Mouse (Mus musculus) forebrain, postnatal 0 days (tissue): Measurements from ENCODE around the gene Pmch. TPM values are rescaled to one million over a fixed set of nuclear protein-coding genes. Genes with fewer than 3 reads are reported as not detected.

ENCODE experiments used
- ATAC-seq: fragments of 200-750 bp; cut with Nextera tagmentation; 2 replicates; pipeline ENCODE4 v1.8.0; 2017; ENCODE audit warnings: mild to moderate bottlenecking, moderate library complexity
- DNase-seq: peaks from one replicate; pipeline ENCODE4 v3.0.0-alpha.2; 2015
- H3K27ac ChIP-seq: fragments of 300-500 bp; sonication (generic); 2 replicates; pipeline ENCODE4 v1.5.1; 2014; ENCODE audit warnings: low read depth, mild to moderate bottlenecking, antibody characterized with exemption, low read length, moderate library complexity, mixed read lengths
- H3K27me3 ChIP-seq: fragments of 300-500 bp; sonication (generic); 2 replicates; pipeline ENCODE4 v1.6.1; 2014; ENCODE audit warnings: mild to moderate bottlenecking, low read length, mixed read lengths; ENCODE audit not compliant: insufficient read depth
- H3K36me3 ChIP-seq: fragments of 300-500 bp; sonication (generic); 2 replicates; pipeline ENCODE4 v1.6.1; 2014; ENCODE audit warnings: mild to moderate bottlenecking, moderate library complexity; ENCODE audit not compliant: insufficient read depth
- H3K4me1 ChIP-seq: fragments of 300-500 bp; sonication (generic); 2 replicates; pipeline ENCODE4 v1.6.1; 2014; ENCODE audit warnings: antibody characterized with exemption; ENCODE audit not compliant: insufficient read depth
- H3K4me2 ChIP-seq: fragments of 300-500 bp; sonication (generic); 2 replicates; pipeline ENCODE4 v1.6.1; 2014; ENCODE audit warnings: low read depth, mild to moderate bottlenecking, moderate library complexity
- H3K4me3 ChIP-seq: fragments of 300-500 bp; sonication (generic); 2 replicates; pipeline ENCODE4 v1.5.1; 2014; ENCODE audit warnings: low read depth, low read length, mixed read lengths
- H3K9ac ChIP-seq: fragments of 300-500 bp; sonication (generic); 2 replicates; pipeline ENCODE4 v1.6.1; 2014; ENCODE audit warnings: mild to moderate bottlenecking
- H3K9me3 ChIP-seq: fragments of 300-500 bp; sonication (generic); 2 replicates; pipeline ENCODE4 v1.6.1; 2016; ENCODE audit warnings: low read length
- CTCF ChIP-seq: sonication (generic); IDR thresholded peaks from 2 replicates; pipeline ENCODE4 v1.5.1; 2016; ENCODE audit warnings: antibody characterized with exemption, control low read depth, low read depth
- WGBS: fragments of 180-500 bp; shearing (Covaris S2); extraction: QIAGEN DNeasy Blood & Tissue Kit; methylation state at CpG from one replicate; pipeline ENCODE4 v1.1.7; 2014; 5-methylcytosine and 5-hydroxymethylcytosine counted together
- polyA plus RNA-seq: library from polyadenylated mRNA; unstranded; fragments of >200 nt; fragmentation: Nextera tagmentation; extraction: Ambion mirVana; gene quantifications from 2 replicates; pipeline ENCODE4 v1.2.1, GENCODE M21; 2015
- total RNA-seq: library from RNA; depleted of rRNA; stranded (reverse); fragments of >200 nt; gene quantifications from 2 replicates; pipeline ENCODE4 v1.2.3, GENCODE M21; 2014; rRNA removed

Pmch gene
- 16.7 and 24.4 TPM in 2 replicates for total RNA-seq
- 18.9 and 45.7 TPM in 2 replicates for polyA plus RNA-seq

- no peak within 1 kb of the TSS for H3K4me2 ChIP-seq
- H3K27ac ChIP-seq = no peak within 1 kb of the TSS
- no peak for ATAC-seq
- TF ChIP-seq CTCF = no peak
- DNase-seq = no peak
- no peaks in the 10 kb centered on the region for H3K27me3 ChIP-seq
- no peaks in the 10 kb centered on the region for H3K4me1 ChIP-seq
- H3K9ac ChIP-seq = no peak within 1 kb of the TSS
- H3K9me3 ChIP-seq = no peaks in the 10 kb centered on the region
- H3K36me3 ChIP-seq = no peaks in the 10 kb centered on the region
- H3K4me3 ChIP-seq = no peak within 1 kb of the TSS
- 17% methylated on average over 5 of the region's 5 CpGs for WGBS
Measured at GRCm38 (mm10) chr10:88090772-88091171, at the start of gene Pmch. TSS of gene Pmch (plus strand) at chr10:88091072.

- no peak overlapping the region for H3K9ac ChIP-seq
- 87% methylated on average over 4 of the region's 4 CpGs for WGBS
- H3K27ac ChIP-seq = no peak overlapping the region
- no peaks in the 10 kb centered on the region for H3K9me3 ChIP-seq
- H3K27me3 ChIP-seq = no peaks in the 10 kb centered on the region
- H3K36me3 ChIP-seq = no peaks in the 10 kb centered on the region
- H3K4me3 ChIP-seq = no peak overlapping the region
- H3K4me2 ChIP-seq = no peak overlapping the region
- ATAC-seq (no peak), DNase-seq (no peak)
- no peak for TF ChIP-seq CTCF
- H3K4me1 ChIP-seq = no peaks in the 10 kb centered on the region
Measured at GRCm38 (mm10) chr10:88044297-88044696, 46.6 kb upstream of the Pmch start.

- H3K9me3 ChIP-seq = no peaks in the 10 kb centered on the region
- no peak for DNase-seq
- no peak for TF ChIP-seq CTCF
- H3K4me2 ChIP-seq = no peak overlapping the region
- no peaks in the 10 kb centered on the region for H3K36me3 ChIP-seq
- 79% methylated on average over 11 of the region's 11 CpGs for WGBS
- ATAC-seq = no peak
- no peaks in the 10 kb centered on the region for H3K4me1 ChIP-seq
- H3K9ac ChIP-seq = no peak overlapping the region
- no peaks in the 10 kb centered on the region for H3K27me3 ChIP-seq
- H3K27ac ChIP-seq = no peak overlapping the region
- H3K4me3 ChIP-seq = no peak overlapping the region
Measured at GRCm38 (mm10) chr10:88046098-88046771, 44.6 kb upstream of the Pmch start.

- no peak for DNase-seq
- no peak overlapping the region for H3K4me2 ChIP-seq
- no peaks in the 10 kb centered on the region for H3K27me3 ChIP-seq
- H3K4me1 ChIP-seq = no peaks in the 10 kb centered on the region
- H3K36me3 ChIP-seq = no peaks in the 10 kb centered on the region
- 79% methylated on average over 14 of the region's 14 CpGs for WGBS
- no peak for TF ChIP-seq CTCF
- H3K9ac ChIP-seq = no peak overlapping the region
- H3K4me3 ChIP-seq = no peak overlapping the region
- no peak for ATAC-seq
- H3K27ac ChIP-seq = no peak overlapping the region
- H3K9me3 ChIP-seq = no peaks in the 10 kb centered on the region
Measured at GRCm38 (mm10) chr10:88054233-88054985, 36.5 kb upstream of the Pmch start.

- H3K27ac ChIP-seq = no peak overlapping the region
- DNase-seq = peak; percentile 80
- peak; percentile 51 for TF ChIP-seq CTCF
- no peak overlapping the region for H3K9ac ChIP-seq
- 60% methylated on average over 14 of the region's 14 CpGs for WGBS
- no peak overlapping the region for H3K4me2 ChIP-seq
- ATAC-seq = peak; percentile 90
- no peaks in the 10 kb centered on the region for H3K36me3 ChIP-seq
- H3K4me1 ChIP-seq = no peaks in the 10 kb centered on the region
- H3K4me3 ChIP-seq = no peak overlapping the region
- no peaks in the 10 kb centered on the region for H3K9me3 ChIP-seq
- no peaks in the 10 kb centered on the region for H3K27me3 ChIP-seq
Measured at GRCm38 (mm10) chr10:88056950-88057649, 33.8 kb upstream of the Pmch start.

GRCm38 (mm10) chr10:88063436-88063835 is 27.4 kb upstream of the Pmch start:
- H3K27ac ChIP-seq = no peak overlapping the region
- DNase-seq (no peak), ATAC-seq (no peak)
- no peak overlapping the region for H3K4me2 ChIP-seq
- no peaks in the 10 kb centered on the region for H3K27me3 ChIP-seq
- H3K9me3 ChIP-seq = no peaks in the 10 kb centered on the region
- no peaks in the 10 kb centered on the region for H3K36me3 ChIP-seq
- no peak overlapping the region for H3K9ac ChIP-seq
- 69% methylated on average over 4 of the region's 4 CpGs for WGBS
- no peak overlapping the region for H3K4me3 ChIP-seq
- no peak for TF ChIP-seq CTCF
- no peaks in the 10 kb centered on the region for H3K4me1 ChIP-seq

- ATAC-seq (no peak), DNase-seq (no peak)
- H3K27me3 ChIP-seq = no peaks in the 10 kb centered on the region
- H3K9ac ChIP-seq = no peak overlapping the region
- TF ChIP-seq CTCF = no peak
- H3K4me2 ChIP-seq = no peak overlapping the region
- no peak overlapping the region for H3K27ac ChIP-seq
- H3K4me3 ChIP-seq = no peak overlapping the region
- 78% methylated on average over 2 of the region's 2 CpGs for WGBS
- H3K36me3 ChIP-seq = no peaks in the 10 kb centered on the region
- no peaks in the 10 kb centered on the region for H3K9me3 ChIP-seq
- H3K4me1 ChIP-seq = no peaks in the 10 kb centered on the region
Measured at GRCm38 (mm10) chr10:88064872-88065271, 26.0 kb upstream of the Pmch start.
